Mouse (Mus musculus): ENCODE measurements at regions not wholly inside any gene's neighbourhood (a gene's known extent, or its start where the extent isn't known, plus 50 kb on each side); places are given as distances from the start of the nearest gene placed in this dataset.

- TF ChIP-seq MEF2A (IDR thresholded peaks at IDR 0.05; ENCODE audit: borderline replicate concordance, low read depth, low read length) (no peak), RAD21 (IDR thresholded peaks at IDR 0.05; ENCODE audit: low read depth, low read length) (no peak), CHD1 (IDR thresholded peaks at IDR 0.05; ENCODE audit: low read depth, low read length) (no peak), CTCF (conservative IDR thresholded peaks at IDR 0.05 in 1 of 2, IDR thresholded peaks at IDR 0.05 in 1 of 2; ENCODE audit: low read depth in 2 of 2, low read length in 2 of 2) (no peak), ETS1 (conservative IDR thresholded peaks at IDR 0.05; ENCODE audit: low read depth, low read length) (no peak)
- no peak overlapping the region for H3K4me2 ChIP-seq (ENCODE audit: insufficient read depth, low read depth, poor library complexity, severe bottlenecking)
- H3K4me1 ChIP-seq (ENCODE audit: control insufficient read depth in 1 of 2, insufficient read depth in 2 of 2) = peaks cover 0 to 11% of the 10 kb centered on the region in 2 experiments; a peak in 2 of 4 replicates
- no peaks in the 10 kb centered on the region for H3K79me2 ChIP-seq (replicated peaks; ENCODE audit: control insufficient read depth, extremely low read depth, insufficient read depth, poor library complexity, severe bottlenecking)
- H3K9me3 ChIP-seq (replicated peaks; ENCODE audit: low read length) = no peaks in the 10 kb centered on the region
- no peaks in the 10 kb centered on the region for H3K36me3 ChIP-seq (replicated peaks in 1 of 2; ENCODE audit: control insufficient read depth in 1 of 2, insufficient read depth in 1 of 2, low read length in 1 of 2)
- dilution Hi-C loops (cut with MboI; ENCODE audit: extremely low pct_ligation_motif_present, extremely low pct_unique_long_range_greater_than_20kb, low sequenced_read_pairs) = no loop called here
- no peak overlapping the region for H3K4me3 ChIP-seq (replicated peaks in 1 of 3; ENCODE audit: low read depth in 2 of 3, low read length in 2 of 3, poor library complexity in 1 of 3)
- in situ Hi-C loops (cut with MboI; ENCODE audit: low pct_ligation_motif_present, low pct_unique_long_range_greater_than_20kb, low sequenced_read_pairs) = no loop called here
- H3K27ac ChIP-seq (ENCODE audit: insufficient read depth, low read depth) = no peak overlapping the region
- no peak overlapping the region for H3K9ac ChIP-seq (ENCODE audit: insufficient read depth, low read depth)
- no peaks in the 10 kb centered on the region for H3K27me3 ChIP-seq (replicated peaks)
- no peak for DNase-seq (ENCODE audit: extremely low read depth)
Observed at GRCm38 (mm10) chr10:37300181-37300889, 161.6 kb upstream of the Marcks start.

GRCm38 (mm10) chr10:37298689-37299421 is 160.1 kb upstream of the Marcks start:
- H3K9ac ChIP-seq (ENCODE audit: insufficient read depth, low read depth) = no peak overlapping the region
- no peaks in the 10 kb centered on the region for H3K27me3 ChIP-seq (replicated peaks)
- no peaks in the 10 kb centered on the region for H3K79me2 ChIP-seq (replicated peaks; ENCODE audit: control insufficient read depth, extremely low read depth, insufficient read depth, poor library complexity, severe bottlenecking)
- in situ Hi-C loops (cut with MboI; ENCODE audit: low pct_ligation_motif_present, low pct_unique_long_range_greater_than_20kb, low sequenced_read_pairs) = no loop called here
- H3K36me3 ChIP-seq (replicated peaks in 1 of 2; ENCODE audit: control insufficient read depth in 1 of 2, insufficient read depth in 1 of 2, low read length in 1 of 2) = no peaks in the 10 kb centered on the region
- no peak for DNase-seq (ENCODE audit: extremely low read depth)
- H3K4me1 ChIP-seq (ENCODE audit: control insufficient read depth in 1 of 2, insufficient read depth in 2 of 2) = peaks cover 0 to 11% of the 10 kb centered on the region in 2 experiments; a peak in 2 of 4 replicates
- dilution Hi-C loops (cut with MboI; ENCODE audit: extremely low pct_ligation_motif_present, extremely low pct_unique_long_range_greater_than_20kb, low sequenced_read_pairs) = no loop called here
- H3K4me3 ChIP-seq (replicated peaks in 1 of 3; ENCODE audit: low read depth in 2 of 3, low read length in 2 of 3, poor library complexity in 1 of 3) = no peak overlapping the region
- H3K4me2 ChIP-seq (ENCODE audit: insufficient read depth, low read depth, poor library complexity, severe bottlenecking) = no peak overlapping the region
- no peak overlapping the region for H3K27ac ChIP-seq (ENCODE audit: insufficient read depth, low read depth)
- TF ChIP-seq POLR2AphosphoS2 (IDR thresholded peaks at IDR 0.05; ENCODE audit: low read depth, low read length) = no peak
- TF ChIP-seq NRF1 (IDR thresholded peaks at IDR 0.05; ENCODE audit: low read depth, low read length) = no peak
- no peak for TF ChIP-seq CTCF (conservative IDR thresholded peaks at IDR 0.05 in 1 of 2, IDR thresholded peaks at IDR 0.05 in 1 of 2; ENCODE audit: low read depth in 2 of 2, low read length in 2 of 2)
- no peak for TF ChIP-seq CHD2 (IDR thresholded peaks at IDR 0.05; ENCODE audit: low read length)
- TF ChIP-seq ZNF384 (IDR thresholded peaks at IDR 0.05; ENCODE audit: low read depth, low read length) = no peak
- no peak for TF ChIP-seq MAZ (IDR thresholded peaks at IDR 0.05; ENCODE audit: low read depth, low read length)
- no peak for TF ChIP-seq EP300 (IDR thresholded peaks at IDR 0.05; ENCODE audit: low read length)
- no peak for TF ChIP-seq SMC3 (IDR thresholded peaks at IDR 0.05; ENCODE audit: low read depth, low read length)
- no peak for TF ChIP-seq UBTF (IDR thresholded peaks at IDR 0.05; ENCODE audit: low read depth, low read length)
- no peak for TF ChIP-seq JUN (IDR thresholded peaks at IDR 0.05; ENCODE audit: insufficient read depth, low read depth, low read length)
- TF ChIP-seq BHLHE40 (IDR thresholded peaks at IDR 0.05; ENCODE audit: low read depth, low read length) = no peak
- no peak for TF ChIP-seq MEF2A (IDR thresholded peaks at IDR 0.05; ENCODE audit: borderline replicate concordance, low read depth, low read length)
- no peak for TF ChIP-seq JUND (conservative IDR thresholded peaks at IDR 0.05; ENCODE audit: low read depth, low read length)
- H3K9me3 ChIP-seq (replicated peaks; ENCODE audit: low read length) = no peaks in the 10 kb centered on the region

Measured in CH12.LX (cell line).